Mouse (Mus musculus) right cerebral cortex, adult 18-20 months (tissue): ENCODE data around the gene Pip4k2b.

Source experiments
- DNase-seq: peaks from one replicate; pipeline ENCODE4 v3.0.0; 2022; ENCODE audit warnings: mixed read lengths

Pip4k2b gene

DNA sequence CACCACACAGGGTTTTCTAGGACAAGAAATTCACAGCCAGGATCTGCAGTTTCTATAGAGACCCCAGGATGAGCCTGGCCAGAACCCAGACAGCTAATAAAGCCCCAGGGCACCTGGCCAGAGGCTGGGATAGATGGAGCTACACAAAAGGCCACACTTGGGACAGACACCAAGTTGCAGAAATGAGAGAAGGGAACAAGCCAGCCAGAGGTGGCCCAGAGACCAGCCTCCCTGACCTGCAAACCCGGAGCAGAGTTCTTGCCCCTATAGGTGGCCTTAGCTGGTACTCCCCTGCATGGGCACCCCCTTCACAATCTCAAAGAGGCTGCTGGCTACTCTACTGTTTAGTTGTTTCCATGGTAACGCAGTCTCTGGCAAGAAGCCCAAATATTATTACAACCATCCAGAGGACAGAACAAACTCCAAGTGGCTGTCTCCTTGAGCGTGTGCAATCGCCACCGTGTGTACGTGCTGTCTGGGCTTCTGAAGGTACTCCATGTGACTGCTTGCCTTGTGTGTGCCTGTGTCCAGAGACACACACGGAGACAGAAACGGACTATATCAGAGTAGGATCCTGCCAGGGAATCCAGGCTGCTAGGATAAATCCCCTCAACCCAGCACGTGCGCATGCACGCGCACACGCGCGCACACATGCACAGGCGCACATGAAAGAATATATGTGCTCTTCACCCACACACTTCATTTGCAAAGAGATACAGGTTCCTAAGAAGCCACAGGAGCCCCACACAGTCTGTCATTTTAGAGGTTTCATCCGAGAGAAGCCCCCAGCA lies 49.4 kb downstream of the Pip4k2b start:
- DNase-seq: peak; percentile 39

DNA sequence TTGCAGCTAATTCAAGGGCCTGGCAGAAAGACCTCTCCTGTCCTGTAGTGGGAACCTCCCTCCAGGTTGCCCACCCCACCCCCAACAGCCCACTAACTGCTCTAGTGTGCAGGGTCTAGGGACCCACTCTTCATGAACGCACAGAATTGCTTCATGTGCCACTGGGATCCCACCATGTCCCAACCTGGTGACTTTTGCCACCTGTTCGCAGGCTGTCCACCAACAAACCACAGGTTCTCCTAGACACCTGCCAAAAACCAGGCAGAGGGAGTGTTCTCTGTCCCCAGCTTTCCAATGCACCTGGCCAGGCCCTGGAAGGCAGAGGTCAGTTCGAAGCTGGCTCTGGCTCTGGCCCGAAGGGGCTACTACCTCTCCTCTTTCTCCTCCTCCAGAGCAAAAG lies 50.1 kb downstream of the Pip4k2b start:
- no peak for DNase-seq

DNA sequence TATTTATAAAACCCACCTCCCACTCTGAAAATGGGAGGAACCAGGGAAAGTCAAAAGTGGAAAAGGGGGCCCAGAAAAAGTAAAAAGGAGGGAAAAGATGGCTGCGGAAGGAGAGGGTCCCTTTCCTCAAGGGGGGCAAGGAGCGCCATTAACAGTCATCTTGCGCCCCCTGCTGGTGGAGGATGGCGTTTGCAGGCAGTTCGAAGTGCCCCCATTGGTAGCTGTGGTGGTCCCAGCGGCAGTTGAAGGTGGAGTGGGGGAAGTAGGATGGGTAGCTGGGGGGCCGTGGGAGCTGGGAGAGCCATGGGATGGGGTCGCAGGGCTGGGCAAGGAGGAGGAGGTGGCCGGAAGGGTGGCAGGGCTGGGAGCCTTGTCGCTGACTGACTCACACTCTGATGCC lies 54.6 kb downstream of the Pip4k2b start:
- DNase-seq: no peak

DNA sequence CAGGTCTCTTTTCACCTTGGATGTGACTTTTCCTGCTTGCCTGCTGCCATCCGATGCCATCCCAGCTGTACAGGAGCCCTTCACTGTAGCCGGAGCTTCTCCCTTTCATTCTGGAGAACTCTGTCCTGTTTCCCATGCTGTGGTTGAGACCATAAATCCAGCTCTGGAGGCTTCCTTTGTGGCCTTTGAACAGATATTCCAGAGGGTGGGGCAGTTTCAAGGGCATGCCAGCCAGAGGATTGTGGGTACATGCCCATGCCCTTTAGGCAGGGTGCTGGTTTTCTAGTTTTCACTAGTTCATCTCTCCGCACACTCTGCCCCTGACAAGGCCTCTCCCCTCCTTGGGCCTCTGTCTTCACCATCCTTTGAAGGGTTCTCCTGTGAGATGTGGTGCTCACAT lies 57.4 kb downstream of the Pip4k2b start:
- DNase-seq: no peak

DNA sequence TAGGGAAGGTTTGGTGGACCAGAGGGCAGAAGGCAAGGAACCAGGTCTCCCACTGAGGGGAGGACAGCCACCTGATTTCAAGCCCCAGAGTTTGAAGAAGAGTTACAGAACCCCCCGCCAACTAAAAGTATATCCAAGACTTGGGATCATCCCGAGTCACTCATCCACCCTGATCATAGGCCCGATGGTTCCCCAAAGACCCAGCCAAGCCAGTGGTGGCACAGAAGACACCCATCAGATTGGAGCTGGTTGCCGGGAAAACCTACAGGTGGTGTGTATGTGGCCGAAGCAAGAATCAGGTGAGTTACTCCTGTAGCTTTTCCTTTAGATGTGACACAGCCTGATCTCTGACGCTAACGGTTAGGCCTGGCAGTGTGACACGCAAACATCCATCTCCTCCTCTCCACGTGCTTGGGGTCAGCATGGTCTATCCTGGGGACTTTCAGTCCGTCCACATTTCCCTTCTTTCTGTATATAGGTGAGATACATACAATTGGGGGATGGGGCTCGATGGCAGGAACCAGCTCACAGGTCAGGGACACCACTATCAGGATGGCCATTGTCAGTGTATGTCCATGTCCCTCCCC lies 58.1 kb downstream of the Pip4k2b start:
- DNase-seq: no peak

DNA sequence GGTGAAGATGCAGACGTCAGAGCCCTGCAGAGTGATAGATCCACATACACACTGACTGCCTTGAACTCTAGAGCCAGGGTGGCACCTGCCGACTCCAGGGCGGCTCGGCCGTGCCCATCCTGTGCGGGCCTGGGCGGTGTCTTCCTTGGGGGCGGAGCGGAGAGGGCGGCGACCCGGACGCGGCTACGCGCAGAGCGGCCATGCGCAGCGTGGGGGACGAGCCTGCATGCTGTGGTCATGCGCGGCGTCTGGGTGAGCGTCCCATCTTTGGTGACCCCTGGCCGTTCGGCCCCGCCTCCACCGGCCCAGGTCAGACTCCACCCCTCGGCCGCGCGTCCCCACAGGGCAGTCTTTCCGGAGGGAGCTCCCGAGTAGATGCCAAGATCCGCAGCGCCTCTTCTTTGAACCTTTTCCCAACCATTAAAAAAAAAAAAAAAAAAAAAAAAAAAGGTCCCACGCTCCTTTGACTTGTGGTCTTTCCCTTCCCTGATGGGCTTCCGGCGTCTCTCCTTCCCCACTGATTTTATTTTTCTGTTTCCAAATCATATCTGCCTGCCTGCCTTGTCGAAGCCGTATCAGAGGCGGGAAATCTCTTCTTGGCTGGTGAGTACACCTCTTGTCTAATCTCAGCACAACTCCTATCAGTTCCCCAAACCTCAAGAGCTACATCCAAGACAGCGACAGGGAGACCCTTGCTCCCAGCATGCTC lies 58.7 kb downstream of the Pip4k2b start, which contains the start of gene Cisd3:
Cisd3 (plus strand) TSS at position 214 of the 709 bp plus-strand sequence.
- DNase-seq: peak; percentile 91

DNA sequence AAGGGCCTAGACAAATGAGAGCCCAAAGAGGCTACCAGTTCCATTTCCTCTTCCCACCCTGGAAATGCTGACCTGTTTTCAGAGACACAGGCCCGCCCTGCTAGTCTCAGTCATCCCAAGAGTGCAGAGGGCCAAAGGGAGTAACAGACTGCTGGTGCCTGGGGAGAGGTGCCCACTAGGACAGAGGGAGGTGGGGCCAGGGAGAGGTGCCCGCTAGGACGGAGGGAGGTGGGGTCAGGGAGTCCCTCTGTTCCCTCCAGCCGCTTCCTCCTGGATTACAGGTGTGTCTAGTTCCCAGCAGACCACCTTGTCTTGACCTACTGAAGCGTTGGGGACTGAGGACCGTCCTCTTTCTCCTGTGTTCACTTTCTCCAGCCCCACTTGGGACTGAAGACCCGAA lies 59.7 kb downstream of the Pip4k2b start:
- DNase-seq: no peak

GRCm38 (mm10) chr11:97684063-97684680 lies 60.3 kb downstream of the Pip4k2b start:
- DNase-seq: no peak

DNA sequence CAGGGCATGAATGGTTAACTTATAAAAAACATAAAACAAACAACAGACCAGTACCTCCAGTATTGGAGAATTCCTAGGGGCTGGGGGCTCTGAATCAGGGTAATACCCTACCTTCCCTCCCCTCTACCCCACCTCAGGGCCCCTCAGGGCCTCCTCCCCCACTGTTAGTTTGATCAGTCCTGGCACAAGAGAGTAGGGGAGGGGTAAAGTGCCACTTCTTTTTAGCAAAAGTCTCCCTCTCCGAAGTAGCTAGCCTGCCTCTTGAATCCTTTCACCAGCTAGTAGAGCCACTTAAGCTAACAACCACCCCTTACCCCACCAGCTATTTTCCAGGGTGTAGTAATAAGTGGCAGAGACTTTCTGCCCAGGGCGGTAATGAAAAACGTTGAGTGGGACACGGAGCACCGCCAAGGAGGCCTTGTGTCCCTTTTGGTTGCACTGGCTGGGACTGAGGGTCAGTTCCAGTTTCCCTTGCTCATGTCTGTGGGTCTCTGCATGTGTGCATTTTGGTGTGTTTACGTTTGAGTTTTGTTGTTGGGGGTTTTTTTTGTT lies 61.9 kb downstream of the Pip4k2b start:
- no peak for DNase-seq

- no peak for DNase-seq
Measured at GRCm38 (mm10) chr11:97680430-97680829, 64.1 kb downstream of the Pip4k2b start.

DNA sequence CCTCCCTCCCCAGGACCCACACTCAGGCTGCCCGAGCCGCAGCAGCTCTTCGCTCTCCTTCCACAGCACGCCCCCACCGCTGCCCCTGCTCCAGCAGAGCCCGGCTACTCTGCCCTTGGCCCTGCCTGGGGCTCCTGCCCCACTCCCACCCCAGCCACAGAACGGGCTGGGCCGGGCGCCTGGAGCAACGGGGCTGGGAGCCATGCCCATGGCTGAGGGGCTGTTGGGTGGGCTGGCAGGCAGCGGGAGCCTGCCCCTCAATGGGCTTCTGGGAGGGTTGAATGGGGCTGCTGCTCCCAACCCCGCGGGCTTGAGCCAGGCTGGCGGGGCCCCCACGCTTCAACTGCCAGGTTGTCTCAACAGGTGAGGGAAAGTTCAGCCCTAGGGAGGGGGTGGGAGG lies 66.2 kb downstream of the Pip4k2b start:
- no peak for DNase-seq

GRCm38 (mm10) chr11:97677842-97678241 lies 66.7 kb downstream of the Pip4k2b start:
- no peak for DNase-seq

GRCm38 (mm10) chr11:97677381-97677780 lies 67.1 kb downstream of the Pip4k2b start:
- no peak for DNase-seq

GRCm38 (mm10) chr11:97676050-97676754 lies 68.3 kb downstream of the Pip4k2b start:
- DNase-seq: no peak

DNA sequence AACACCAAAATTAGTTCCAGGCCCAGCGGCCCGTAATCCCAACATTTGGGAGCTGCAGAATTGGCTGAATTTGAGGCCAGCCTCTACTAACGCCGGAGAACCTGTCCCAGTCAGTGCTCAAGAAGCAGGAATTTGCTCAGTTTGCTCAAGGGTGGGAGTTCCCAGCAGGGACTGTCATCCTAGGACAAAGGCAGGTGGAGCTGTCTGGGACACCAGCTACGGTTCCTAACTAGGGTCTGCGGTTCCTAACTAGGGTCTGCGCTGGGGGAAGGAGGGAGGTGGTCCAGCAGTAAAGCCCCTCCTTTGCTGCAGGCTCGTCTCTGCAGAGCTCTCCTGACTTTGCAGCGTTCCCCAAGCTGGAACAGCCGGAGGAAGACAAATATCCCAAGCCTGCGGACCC lies 71.4 kb downstream of the Pip4k2b start:
- DNase-seq: no peak

DNA sequence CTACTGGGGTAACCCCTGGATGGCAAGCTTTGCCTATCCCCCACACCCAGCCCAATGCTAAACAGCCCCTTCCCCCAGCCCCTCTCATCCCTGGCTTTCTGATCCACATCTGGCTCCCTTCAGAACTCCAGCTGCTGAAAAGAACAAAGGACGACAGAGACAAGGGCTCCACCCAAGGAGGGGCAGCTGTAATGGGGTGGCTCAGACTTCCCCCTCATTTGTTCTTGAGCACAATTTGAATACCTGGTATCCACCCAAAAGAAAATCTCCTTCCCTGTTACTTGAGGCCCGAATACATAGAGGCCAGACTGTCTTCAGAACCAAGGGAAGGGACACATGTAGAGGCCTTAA lies 73.4 kb downstream of the Pip4k2b start:
- DNase-seq: no peak

DNA sequence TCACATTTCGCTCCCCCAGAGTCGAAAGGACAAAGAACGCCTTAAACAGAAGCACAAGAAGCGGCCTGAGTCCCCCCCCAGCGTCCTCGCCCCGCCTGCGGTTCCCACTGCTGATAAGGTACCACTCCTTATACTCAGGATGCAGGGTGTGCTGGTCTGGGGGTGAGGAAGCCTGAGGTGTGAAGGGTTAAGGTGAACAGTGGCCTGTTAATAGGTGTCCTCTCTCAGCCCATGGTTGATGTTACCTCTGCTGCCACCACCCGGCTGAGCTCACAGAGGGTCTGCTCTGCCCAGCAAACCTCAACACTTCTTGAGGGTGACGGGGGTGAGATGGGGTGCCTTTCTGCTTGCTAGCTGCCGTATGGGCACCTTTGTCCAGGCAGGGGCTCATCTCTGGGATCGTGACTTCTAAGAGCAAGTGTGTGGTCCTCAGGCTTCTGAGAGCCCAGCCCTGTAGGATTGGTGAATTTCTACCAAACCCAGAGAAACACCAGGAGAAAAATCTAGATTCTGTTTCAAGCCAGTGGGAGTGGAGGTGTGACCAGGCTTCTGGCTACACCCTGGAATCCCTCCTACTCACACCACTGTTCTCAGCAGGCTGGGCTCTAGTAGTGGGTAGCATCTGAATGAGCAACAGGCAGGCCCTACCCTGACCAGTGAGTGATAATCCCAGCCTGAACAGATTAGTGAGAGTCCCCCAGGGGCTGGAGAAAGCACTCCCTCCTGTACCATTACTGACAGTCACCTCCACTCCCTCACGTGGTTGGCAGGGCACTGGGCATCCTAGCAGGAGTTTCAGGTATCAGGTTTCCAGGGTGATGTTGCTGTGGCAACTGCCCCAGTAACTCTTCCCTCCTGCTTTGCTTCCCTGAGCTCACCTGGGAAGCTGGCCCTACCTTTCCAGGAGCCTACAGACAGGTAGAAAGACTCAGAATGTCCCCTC lies 74.0 kb downstream of the Pip4k2b start:
- DNase-seq: peak; percentile 62

DNA sequence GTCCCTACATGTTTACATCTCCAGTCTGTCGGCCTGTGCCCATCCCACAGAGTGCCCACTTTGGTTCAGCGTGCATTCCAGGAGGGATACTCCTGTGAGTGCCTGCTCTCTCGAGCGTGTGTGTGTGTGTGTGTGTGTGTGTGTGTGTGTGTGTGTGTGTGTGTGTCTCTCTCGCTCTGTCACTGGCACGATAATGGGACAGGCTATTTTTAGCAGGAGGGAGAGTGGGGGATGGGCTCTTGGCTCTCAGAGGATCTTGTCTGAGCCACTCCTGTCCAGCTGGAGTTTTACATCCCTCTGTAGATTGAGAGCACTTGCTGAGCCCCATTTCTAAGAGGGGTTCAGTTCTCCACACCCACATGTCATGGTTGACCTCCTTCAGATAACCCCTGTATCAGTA lies 74.7 kb downstream of the Pip4k2b start:
- DNase-seq: no peak

DNA sequence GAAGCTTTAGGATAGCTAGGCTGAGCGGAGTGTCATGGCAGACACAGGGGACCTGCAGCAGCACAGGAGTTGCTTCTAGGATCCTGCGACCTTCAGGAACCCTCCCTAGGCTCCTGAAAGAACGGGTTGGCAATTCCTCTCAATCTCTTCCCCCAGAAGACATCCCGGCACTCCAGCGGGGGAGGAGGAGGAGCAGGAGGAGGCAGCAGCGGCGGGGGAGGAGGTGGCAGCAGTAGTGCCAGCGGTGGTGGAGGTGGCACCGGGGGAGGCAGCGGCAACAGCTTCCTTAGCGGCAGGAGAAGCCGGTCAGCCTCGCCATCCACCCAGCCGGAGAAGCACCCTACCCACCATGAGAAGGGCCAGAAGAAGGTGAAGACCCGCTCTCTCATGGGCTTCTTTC lies 75.2 kb downstream of the Pip4k2b start:
- DNase-seq: no peak

DNA sequence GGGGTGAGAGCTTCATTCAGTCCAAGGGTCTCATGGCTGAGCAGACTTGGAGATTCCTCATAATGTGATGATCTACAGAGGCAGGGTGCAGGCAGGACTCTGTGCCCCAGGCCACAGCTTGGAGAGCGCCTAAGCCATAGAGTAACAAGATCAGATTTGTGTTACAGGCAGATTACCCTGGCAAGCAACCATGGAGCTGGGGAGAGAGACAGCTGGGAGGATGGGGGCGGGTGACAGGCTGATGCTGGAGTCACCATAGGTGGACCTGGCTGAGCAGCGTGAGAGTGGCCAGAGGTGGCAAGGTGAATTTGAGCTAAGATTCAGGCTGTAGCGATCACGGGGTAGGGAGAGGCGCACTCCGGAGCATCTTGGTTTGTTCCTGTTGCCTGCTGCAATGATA lies 76.3 kb downstream of the Pip4k2b start:
- no peak for DNase-seq

DNA sequence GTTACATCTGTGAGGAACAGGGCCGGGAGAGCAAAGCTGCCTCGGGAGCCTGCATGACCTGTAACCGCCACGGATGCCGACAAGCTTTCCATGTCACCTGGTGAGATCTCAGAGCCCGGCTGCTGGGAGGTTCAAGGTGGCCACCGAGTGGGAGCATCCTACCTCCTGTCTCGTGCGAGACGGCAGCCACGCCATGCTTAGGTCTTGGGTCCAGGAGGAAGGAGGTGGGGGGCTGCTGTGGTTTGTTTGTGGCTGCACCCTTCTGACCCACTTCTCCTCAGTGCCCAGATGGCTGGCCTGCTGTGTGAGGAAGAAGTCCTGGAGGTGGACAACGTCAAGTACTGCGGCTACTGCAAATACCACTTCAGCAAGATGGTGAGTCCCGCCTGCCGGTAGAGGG lies 77.7 kb downstream of the Pip4k2b start:
- no peak for DNase-seq

DNA sequence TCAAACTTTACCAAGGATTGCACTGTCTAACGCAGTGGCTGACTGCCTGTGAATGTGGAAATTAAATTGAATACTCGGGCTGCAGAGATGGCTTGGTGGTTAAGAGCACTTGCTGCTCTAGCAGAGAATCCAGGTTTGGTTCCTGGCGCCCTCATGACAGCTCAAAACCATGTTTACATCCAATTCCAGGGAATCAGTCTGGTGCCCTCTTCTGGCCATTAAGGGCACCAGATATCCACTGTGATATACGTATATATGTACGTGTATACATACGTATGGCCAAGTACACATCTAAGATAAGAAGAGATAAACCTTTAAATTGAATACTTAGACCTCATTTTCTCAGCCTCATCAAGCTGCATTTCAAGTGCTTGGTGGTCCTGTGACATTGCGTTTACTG lies 78.3 kb downstream of the Pip4k2b start:
- no peak for DNase-seq
